Mouse (Mus musculus) lung, embryonic 15.5 days (tissue): ENCODE measurements around the gene Ciart. TPM values are rescaled to one million over a fixed set of nuclear protein-coding genes. Genes with fewer than 3 reads are reported as not detected.
"Not testable (repeated sequence)": the region's sequence is repeated elsewhere in the genome, so short reads cannot be mapped to it uniquely, and the experiment has no call there.

Source experiments
- ATAC-seq: fragments of 200-750 bp; cut with Nextera tagmentation; 2 replicates; pipeline ENCODE4 v1.8.0; 2017; ENCODE audit warnings: moderate number of reproducible peaks, borderline replicate concordance; ENCODE audit not compliant: low FRiP score, low TSS enrichment; ENCODE audit errors: extremely low read depth
- H3K27ac ChIP-seq: fragments of 300-500 bp; sonication (generic); 2 replicates; pipeline ENCODE4 v1.5.1; 2015; ENCODE audit warnings: moderate library complexity, mild to moderate bottlenecking, inconsistent platforms
- H3K27me3 ChIP-seq: fragments of 300-500 bp; sonication (generic); 2 replicates; pipeline ENCODE4 v1.6.1; 2015; ENCODE audit warnings: inconsistent platforms
- H3K36me3 ChIP-seq: fragments of 300-500 bp; sonication (generic); 2 replicates; pipeline ENCODE4 v1.6.1; 2015; ENCODE audit warnings: inconsistent platforms
- H3K4me1 ChIP-seq: fragments of 300-500 bp; sonication (generic); 2 replicates; pipeline ENCODE4 v1.6.1; 2015; ENCODE audit warnings: inconsistent platforms
- H3K4me2 ChIP-seq: fragments of 300-500 bp; sonication (generic); 2 replicates; pipeline ENCODE4 v1.6.1; 2015; ENCODE audit warnings: inconsistent platforms, mild to moderate bottlenecking, moderate library complexity
- H3K4me3 ChIP-seq: fragments of 300-500 bp; sonication (generic); 2 replicates; pipeline ENCODE4 v1.5.1; 2015; ENCODE audit warnings: mild to moderate bottlenecking, inconsistent platforms
- H3K9ac ChIP-seq: fragments of 300-500 bp; sonication (generic); 2 replicates; pipeline ENCODE4 v1.6.1; 2015; ENCODE audit warnings: inconsistent platforms
- H3K9me3 ChIP-seq: fragments of 300-500 bp; sonication (generic); 2 replicates; pipeline ENCODE4 v1.6.1; 2016; ENCODE audit warnings: inconsistent platforms
- WGBS: fragments of 180-500 bp; shearing (Covaris S2); methylation state at CpG from one replicate; pipeline ENCODE4 v1.1.7; 2015; 5-methylcytosine and 5-hydroxymethylcytosine counted together
- polyA plus RNA-seq: library from polyadenylated mRNA; unstranded; fragments of >200 nt; fragmentation: Nextera tagmentation; extraction: Ambion mirVana; gene quantifications from 2 replicates; pipeline ENCODE4 v1.2.1, GENCODE M21; 2015

Ciart gene
- 4.9 and 5.2 TPM in 2 replicates for polyA plus RNA-seq

GRCm38 (mm10) chr3:95881979-95882815, at the start of gene Ciart:
TSS of gene Ciart (minus strand) at chr3:95882251.
- Histone ChIP-seq H3K4me1 (peaks cover 18% of the 10 kb centered on the region), H3K27ac (0 out of 2 replicates have a peak within 1 kb of the TSS, but pooled peaks have one; percentile 42), H3K9ac (peak within 1 kb of the TSS; percentile 30), H3K4me2 (peak within 1 kb of the TSS; percentile 99), H3K27me3 (no peaks in the 10 kb centered on the region), H3K36me3 (peaks cover 8% of the 10 kb centered on the region; the same call in 1 of the 2 replicates), H3K9me3 (no peaks in the 10 kb centered on the region), H3K4me3 (peak within 1 kb of the TSS; percentile 52)
- under 1% methylated on average over 59 of the region's 66 CpGs for WGBS
- ATAC-seq, result peak; percentile 97

- Histone ChIP-seq H3K27me3 (no peaks in the 10 kb centered on the region), H3K36me3 (peaks cover 26% of the 10 kb centered on the region), H3K9ac (no peak overlapping the region), H3K4me1 (peaks cover 17% of the 10 kb centered on the region), H3K4me3 (peak overlapping the region; percentile 74; the same call in 1 of the 2 replicates), H3K9me3 (no peaks in the 10 kb centered on the region), H3K27ac (no peak overlapping the region), H3K4me2 (no peak overlapping the region)
- 89% methylated on average over 1 of the region's 1 CpGs for WGBS
- ATAC-seq, result no peak
Observed at GRCm38 (mm10) chr3:95931471-95931870, 49.4 kb upstream of the Ciart start.

- H3K9me3 ChIP-seq, result no peaks in the 10 kb centered on the region
- peaks cover 17% of the 10 kb centered on the region for H3K4me1 ChIP-seq
- H3K4me2 ChIP-seq, result peak overlapping the region; percentile 53
- H3K9ac ChIP-seq, result peak overlapping the region; percentile 87
- H3K27ac ChIP-seq, result peak overlapping the region; percentile 89
- H3K4me3 ChIP-seq, result peak overlapping the region; percentile 74
- H3K36me3 ChIP-seq, result peaks cover 22% of the 10 kb centered on the region
- H3K27me3 ChIP-seq, result no peaks in the 10 kb centered on the region
- 0% methylated on average over 5 of the region's 5 CpGs for WGBS
- ATAC-seq, result no peak
Observed at GRCm38 (mm10) chr3:95930471-95930789, 48.4 kb upstream of the Ciart start.

- peak; percentile 28; the same call in 1 of the 2 replicates for ATAC-seq
- Histone ChIP-seq H3K4me2 (peak overlapping the region; percentile 53), H3K9me3 (no peaks in the 10 kb centered on the region), H3K4me3 (peak overlapping the region; percentile 74), H3K27me3 (no peaks in the 10 kb centered on the region), H3K36me3 (peaks cover 16% of the 10 kb centered on the region), H3K9ac (peak overlapping the region; percentile 87), H3K27ac (peak overlapping the region; percentile 89), H3K4me1 (peaks cover 17% of the 10 kb centered on the region)
- under 1% methylated on average over 103 of the region's 105 CpGs for WGBS
Observed at GRCm38 (mm10) chr3:95929581-95930470, 47.8 kb upstream of the Ciart start.

- Histone ChIP-seq H3K9me3 (no peaks in the 10 kb centered on the region), H3K4me3 (peak within 1 kb of the TSS; percentile 74), H3K9ac (peak within 1 kb of the TSS; percentile 87), H3K4me1 (peaks cover 17% of the 10 kb centered on the region), H3K36me3 (peaks cover 6% of the 10 kb centered on the region), H3K27ac (peak within 1 kb of the TSS; percentile 89), H3K27me3 (no peaks in the 10 kb centered on the region), H3K4me2 (peak within 1 kb of the TSS; percentile 61)
- under 1% methylated on average over 49 of the region's 49 CpGs for WGBS
- ATAC-seq, result peak; percentile 100
Observed at GRCm38 (mm10) chr3:95928658-95929503, 46.8 kb upstream of the Ciart start, which contains the start of gene Anp32e. TSS of gene Anp32e (plus strand) at chr3:95929246.

- peak overlapping the region; percentile 44 for H3K9ac ChIP-seq
- WGBS, result 46% methylated on average over 6 of the region's 6 CpGs
Observed at GRCm38 (mm10) chr3:95928261-95928657, 46.2 kb upstream of the Ciart start.

GRCm38 (mm10) chr3:95925087-95925486, 43.0 kb upstream of the Ciart start:
- WGBS, result 70% methylated on average over 5 of the region's 5 CpGs
- H3K36me3 ChIP-seq, result no peaks in the 10 kb centered on the region
- no peaks in the 10 kb centered on the region for H3K9me3 ChIP-seq
- H3K27ac ChIP-seq, result no peak overlapping the region
- no peak overlapping the region for H3K4me3 ChIP-seq
- H3K9ac ChIP-seq, result no peak overlapping the region
- H3K27me3 ChIP-seq, result no peaks in the 10 kb centered on the region
- ATAC-seq, result no peak
- H3K4me2 ChIP-seq, result no peak overlapping the region
- H3K4me1 ChIP-seq, result no peaks in the 10 kb centered on the region; the same call in 1 of the 2 replicates

More at GRCm38 (mm10) chr3:95928261-95928657, 46.2 kb upstream of the Ciart start:
- peak overlapping the region; percentile 66 for H3K27ac ChIP-seq
- peak overlapping the region; percentile 61 for H3K4me2 ChIP-seq
- H3K27me3 ChIP-seq, result no peaks in the 10 kb centered on the region
- peak overlapping the region; percentile 74 for H3K4me3 ChIP-seq
- peaks cover under 1% of the 10 kb centered on the region; the same call in 1 of the 2 replicates for H3K36me3 ChIP-seq
- no peaks in the 10 kb centered on the region for H3K9me3 ChIP-seq
- ATAC-seq, result no peak
- H3K4me1 ChIP-seq, result peaks cover 17% of the 10 kb centered on the region

GRCm38 (mm10) chr3:95924185-95924584, 42.1 kb upstream of the Ciart start:
- no peak for ATAC-seq

GRCm38 (mm10) chr3:95923429-95923828, 41.4 kb upstream of the Ciart start:
- not testable (repeated sequence) for ATAC-seq, H3K4me2 ChIP-seq, H3K9me3 ChIP-seq, H3K36me3 ChIP-seq, H3K9ac ChIP-seq, H3K27me3 ChIP-seq, H3K4me3 ChIP-seq, H3K27ac ChIP-seq, H3K4me1 ChIP-seq
- 83% methylated on average over 7 of the region's 7 CpGs for WGBS

More at GRCm38 (mm10) chr3:95924185-95924584, 42.1 kb upstream of the Ciart start:
- no peaks in the 10 kb centered on the region; the same call in 1 of the 2 replicates for H3K4me1 ChIP-seq
- 52% methylated on average over 4 of the region's 4 CpGs for WGBS
- H3K9me3 ChIP-seq, result no peaks in the 10 kb centered on the region
- H3K36me3 ChIP-seq, result no peaks in the 10 kb centered on the region
- no peak overlapping the region for H3K27ac ChIP-seq
- H3K27me3 ChIP-seq, result no peaks in the 10 kb centered on the region
- no peak overlapping the region for H3K4me3 ChIP-seq
- H3K9ac ChIP-seq, result no peak overlapping the region
- H3K4me2 ChIP-seq, result no peak overlapping the region

- H3K4me3 ChIP-seq, ATAC-seq, H3K27me3 ChIP-seq, H3K9ac ChIP-seq, H3K27ac ChIP-seq, H3K4me2 ChIP-seq, H3K9me3 ChIP-seq, H3K36me3 ChIP-seq, H3K4me1 ChIP-seq: not testable (repeated sequence)
- WGBS, result 47% methylated on average over 2 of the region's 2 CpGs
Observed at GRCm38 (mm10) chr3:95920532-95920931, 38.5 kb upstream of the Ciart start.

GRCm38 (mm10) chr3:95916760-95917159, 34.7 kb upstream of the Ciart start:
- Histone ChIP-seq H3K4me3 (no peak overlapping the region), H3K9ac (no peak overlapping the region), H3K27ac (no peak overlapping the region), H3K27me3 (no peaks in the 10 kb centered on the region), H3K9me3 (no peaks in the 10 kb centered on the region), H3K4me1 (no peaks in the 10 kb centered on the region), H3K4me2 (no peak overlapping the region), H3K36me3 (no peaks in the 10 kb centered on the region)
- WGBS, result 68% methylated on average over 7 of the region's 7 CpGs
- no peak for ATAC-seq
